Mouse (Mus musculus): Measurements from ENCODE around the gene Antxr1. TPM values are rescaled to one million over a fixed set of nuclear protein-coding genes. Genes with fewer than 3 reads are reported as not detected.
A peak's percentile ranks its signal among the peaks of the same experiment; 100 is the strongest.

The Antxr1 gene
- total RNA-seq, 2 experiments from 2014 or later: 12.7 to 15.7 TPM

DNA sequence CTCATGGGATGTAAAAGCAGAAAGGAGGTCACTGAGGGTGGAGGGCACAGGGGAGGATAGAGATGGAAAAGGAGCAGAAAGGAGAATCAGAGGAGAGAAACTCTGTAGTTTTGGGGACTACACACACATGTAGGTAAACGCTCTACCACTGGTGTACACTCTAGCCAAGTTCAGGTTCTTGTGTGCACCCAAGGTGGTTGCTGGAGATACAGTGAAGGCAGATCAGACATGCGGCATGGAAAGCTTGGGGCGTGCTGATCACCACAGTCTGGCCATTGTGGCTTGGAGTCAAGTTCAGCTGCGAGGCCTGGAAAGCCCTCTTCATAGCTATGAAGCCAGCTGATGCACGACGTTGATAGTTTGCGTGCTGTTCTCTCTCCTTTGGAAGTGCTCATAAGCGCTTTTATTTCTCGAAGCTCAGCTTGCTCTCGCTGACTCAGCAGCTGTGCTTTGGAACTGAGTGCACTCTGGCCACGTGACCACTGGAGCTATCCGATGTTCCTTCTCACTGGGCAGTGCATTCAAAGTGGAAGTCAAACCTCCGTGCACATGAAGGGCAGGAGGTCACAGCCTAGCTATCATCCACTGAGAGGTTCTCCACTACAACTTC, 128.1 kb downstream of the Antxr1 start:
- TF ChIP-seq CTCF (IDR thresholded peaks at IDR 0.05): no peak
- intact Hi-C loops (cut with DNase I): no loop called here
- no peak for DNase-seq (ENCODE audit: extremely low spot score in 1 of 2, low spot score in 2 of 2)
- H3K4me3 ChIP-seq: no peak overlapping the region
- H3K27ac ChIP-seq: no peak overlapping the region

DNA sequence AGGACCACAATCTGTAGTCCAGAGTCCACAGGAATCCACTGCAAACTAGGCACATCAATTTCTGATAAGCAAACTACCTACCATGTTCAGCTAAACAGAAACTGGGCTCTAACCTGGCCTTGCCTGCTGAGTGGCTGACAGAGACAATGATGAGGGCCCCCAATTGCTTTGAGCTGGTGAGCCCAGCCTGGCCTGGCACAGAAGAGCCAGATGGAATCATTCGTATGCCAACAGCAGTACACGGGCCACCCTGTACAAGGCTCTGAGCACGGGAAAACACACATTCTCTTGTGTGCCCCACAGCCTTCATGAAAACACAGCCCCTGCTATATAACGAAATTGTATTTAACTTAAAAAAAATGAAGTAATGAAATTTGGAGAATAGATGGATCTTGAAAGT, 128.8 kb downstream of the Antxr1 start:
- intact Hi-C loops (cut with DNase I): no loop called here
- no peak overlapping the region for H3K4me3 ChIP-seq
- no peak overlapping the region for H3K27ac ChIP-seq
- no peak for DNase-seq (ENCODE audit: extremely low spot score in 1 of 2, low spot score in 2 of 2)
- TF ChIP-seq CTCF (IDR thresholded peaks at IDR 0.05): no peak

DNA sequence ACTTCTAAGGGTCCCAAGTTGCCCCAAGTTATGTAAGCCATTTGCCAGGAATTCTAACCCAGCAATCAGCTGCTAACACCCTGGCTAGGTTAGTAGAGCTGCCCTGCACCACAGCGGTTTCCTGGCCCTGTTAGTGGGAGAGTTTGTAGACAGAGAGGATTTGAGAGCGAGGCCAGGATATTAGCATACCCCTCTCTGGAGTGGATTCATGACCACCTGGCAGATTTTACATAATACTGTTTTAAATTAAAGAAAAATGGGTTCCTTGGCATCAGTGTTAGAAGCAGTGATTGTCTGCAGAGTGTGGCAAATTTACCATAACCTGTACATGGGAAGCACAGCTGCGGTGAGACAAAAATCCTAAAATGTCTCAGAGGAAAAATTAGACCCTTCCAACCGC, 132.2 kb downstream of the Antxr1 start:
- H3K27ac ChIP-seq: no peak overlapping the region
- intact Hi-C loops (cut with DNase I): no loop called here

DNA sequence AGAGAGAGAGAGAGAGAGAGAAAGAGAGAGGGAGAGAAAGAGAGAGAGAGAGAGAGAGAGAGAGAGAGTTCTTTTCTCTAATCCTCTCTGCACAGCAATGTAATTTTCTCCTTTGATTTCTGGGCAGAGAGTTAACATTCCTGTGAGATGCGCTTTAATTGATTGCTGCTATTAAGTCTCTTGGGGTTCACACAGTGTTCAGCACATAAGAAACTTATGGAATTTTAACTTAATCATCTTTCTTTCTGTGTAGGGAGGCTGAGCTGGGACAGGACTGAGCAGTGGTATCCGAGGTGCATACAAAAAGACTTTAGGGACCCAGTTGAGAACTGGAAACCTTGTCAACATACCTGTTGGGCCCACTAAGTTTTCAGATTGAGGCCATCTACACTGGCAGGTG, 132.6 kb downstream of the Antxr1 start:
- H3K4me3 ChIP-seq: no peak overlapping the region
- intact Hi-C loops (cut with DNase I): no loop called here
- TF ChIP-seq CTCF (IDR thresholded peaks at IDR 0.05): no peak
- no peak for DNase-seq (ENCODE audit: extremely low spot score in 1 of 2, low spot score in 2 of 2)
- H3K27ac ChIP-seq: no peak overlapping the region

More for the DNA sequence above, 132.2 kb downstream of the Antxr1 start:
- no peak for TF ChIP-seq CTCF (IDR thresholded peaks at IDR 0.05)
- no peak for DNase-seq (ENCODE audit: extremely low spot score in 1 of 2, low spot score in 2 of 2)
- H3K4me3 ChIP-seq: no peak overlapping the region

DNA sequence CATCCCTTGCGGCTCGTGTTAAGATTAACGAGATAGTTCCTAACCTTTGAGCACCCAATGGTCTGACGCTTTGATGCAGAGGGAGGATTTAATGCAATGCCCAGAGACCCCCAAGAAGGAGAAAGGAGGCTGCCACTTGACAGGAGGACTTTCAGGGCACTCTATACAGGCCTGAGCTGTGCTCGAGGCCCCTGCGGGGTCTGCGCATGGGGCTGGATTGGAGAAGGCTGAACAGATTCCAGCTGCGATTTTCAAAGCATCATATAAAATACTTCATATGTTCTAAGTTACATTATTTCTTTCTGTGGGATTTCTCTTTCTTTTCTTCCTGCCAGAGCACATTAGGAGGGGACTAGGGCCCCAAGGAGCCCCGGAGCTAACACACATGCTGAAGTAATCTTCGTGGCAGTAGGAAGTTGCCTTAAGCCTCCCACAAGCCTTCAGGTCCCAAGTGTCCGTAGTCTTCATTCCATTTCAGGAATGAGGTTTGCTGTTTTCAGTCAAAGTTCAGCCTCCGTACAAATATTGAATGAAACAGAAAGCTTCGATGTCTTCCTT, 133.5 kb downstream of the Antxr1 start:
- DNase-seq (ENCODE audit: extremely low spot score in 1 of 2, low spot score in 2 of 2): no peak
- intact Hi-C loops (cut with DNase I): no loop called here
- no peak for TF ChIP-seq CTCF (IDR thresholded peaks at IDR 0.05)

DNA sequence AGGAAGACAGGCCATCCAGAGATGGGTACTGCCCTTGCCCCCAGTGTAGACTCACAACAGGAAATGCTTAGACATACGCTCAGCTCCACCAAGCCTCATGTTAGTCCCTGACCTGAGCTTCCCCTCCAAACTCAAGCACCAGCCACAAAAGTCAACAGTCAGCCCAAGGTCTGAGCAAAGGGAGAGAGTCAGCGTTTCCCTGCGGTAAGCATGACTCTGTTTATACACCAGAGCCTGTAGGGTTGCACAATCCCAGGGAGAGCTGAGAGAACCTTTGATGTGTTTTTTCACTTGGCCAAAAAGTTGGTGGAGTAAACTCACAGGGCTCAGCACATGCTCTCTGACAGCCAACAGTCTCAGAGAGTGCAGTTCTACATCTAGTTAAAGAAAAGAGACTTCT, 145.9 kb downstream of the Antxr1 start:
- H3K4me3 ChIP-seq: no peak overlapping the region
- TF ChIP-seq CTCF (IDR thresholded peaks at IDR 0.05): no peak
- no peak overlapping the region for H3K27ac ChIP-seq
- intact Hi-C loops (cut with DNase I): no loop called here
- no peak for DNase-seq (ENCODE audit: extremely low spot score in 1 of 2, low spot score in 2 of 2)

More for the DNA sequence above, 133.5 kb downstream of the Antxr1 start:
- Histone ChIP-seq H3K4me3 (no peak overlapping the region), H3K27ac (no peak overlapping the region)

DNA sequence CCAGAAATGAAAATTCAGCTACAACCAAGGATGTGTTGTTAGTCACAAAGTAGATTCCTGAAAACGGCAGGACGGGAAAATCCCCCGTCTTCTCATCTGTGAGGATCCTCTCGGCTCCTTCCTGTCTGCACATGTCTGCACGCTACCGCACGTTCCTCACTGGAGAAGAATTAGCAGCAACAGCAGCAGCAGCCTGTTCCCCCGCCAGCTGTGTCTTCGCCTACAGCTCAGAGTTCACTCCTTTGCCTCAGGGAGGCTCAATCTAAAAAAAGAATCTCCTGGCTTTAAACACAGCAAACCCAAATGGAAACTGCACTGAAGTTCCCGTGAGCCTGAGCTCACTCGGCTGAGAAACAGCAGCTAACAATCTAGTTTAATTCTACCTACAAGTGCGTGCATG, 148.6 kb downstream of the Antxr1 start:
- intact Hi-C loops (cut with DNase I): no loop called here
- no peak; the same call in 1 of the 2 replicates for TF ChIP-seq CTCF (IDR thresholded peaks at IDR 0.05)
- no peak overlapping the region for H3K4me3 ChIP-seq
- DNase-seq (ENCODE audit: extremely low spot score in 1 of 2, low spot score in 2 of 2): peak; percentile 54 to 72
- H3K27ac ChIP-seq: peak overlapping the region; percentile 24

DNA sequence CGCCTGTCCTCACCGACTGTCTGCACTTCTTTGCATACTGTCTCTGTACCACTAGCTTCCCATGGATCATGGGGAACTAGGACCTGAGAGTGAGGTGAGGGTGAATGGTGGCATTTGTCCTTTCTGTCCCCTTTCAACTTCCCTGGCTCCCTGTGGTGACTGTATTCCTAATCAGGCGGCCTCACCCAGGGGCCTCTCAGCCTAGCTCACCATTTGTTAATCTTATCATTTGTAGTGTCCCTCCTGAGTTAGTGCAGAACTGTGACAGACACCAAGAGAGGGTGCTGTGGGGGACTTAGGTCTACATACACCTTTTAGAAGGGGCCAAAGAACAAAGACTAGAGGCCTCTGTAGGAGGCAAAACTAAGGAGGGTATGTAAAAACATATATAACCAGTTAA, 151.2 kb downstream of the Antxr1 start:
- intact Hi-C loops (cut with DNase I): loop anchor here (5.0 kb wide), 1 partner anchor 138 kb away; no protein-coding TSS in a partner anchor
- no peak for DNase-seq (ENCODE audit: extremely low spot score in 1 of 2, low spot score in 2 of 2)
- no peak for TF ChIP-seq CTCF (IDR thresholded peaks at IDR 0.05)
- H3K27ac ChIP-seq: peak overlapping the region; percentile 90
- no peak overlapping the region for H3K4me3 ChIP-seq

DNA sequence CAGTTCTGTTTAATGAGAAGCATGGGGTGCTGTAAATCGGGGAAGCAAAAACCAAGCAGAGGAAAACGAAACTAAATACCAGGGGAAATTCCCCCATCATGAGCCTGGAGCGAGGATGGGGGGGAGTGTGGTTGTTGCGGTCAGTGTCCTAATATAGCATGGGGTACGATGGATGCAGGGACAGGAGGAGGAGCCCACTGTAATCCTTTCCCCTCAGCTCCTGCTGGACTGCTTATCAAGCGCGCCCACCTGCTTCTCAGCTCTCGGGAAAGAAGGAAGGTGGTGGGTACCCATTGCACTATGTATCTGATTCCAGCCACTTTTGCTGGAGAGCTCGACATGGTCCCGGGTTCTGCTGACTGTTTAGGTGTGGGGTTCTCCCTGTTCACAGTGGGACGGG, 151.6 kb downstream of the Antxr1 start:
- H3K4me3 ChIP-seq: no peak overlapping the region
- DNase-seq (ENCODE audit: extremely low spot score in 1 of 2, low spot score in 2 of 2): no peak
- intact Hi-C loops (cut with DNase I): loop anchor here (1.0 to 5.0 kb wide), 2 partner anchors 19 to 138 kb away; no protein-coding TSS in a partner anchor
- no peak for TF ChIP-seq CTCF (IDR thresholded peaks at IDR 0.05)
- peak overlapping the region; percentile 90 for H3K27ac ChIP-seq

DNA sequence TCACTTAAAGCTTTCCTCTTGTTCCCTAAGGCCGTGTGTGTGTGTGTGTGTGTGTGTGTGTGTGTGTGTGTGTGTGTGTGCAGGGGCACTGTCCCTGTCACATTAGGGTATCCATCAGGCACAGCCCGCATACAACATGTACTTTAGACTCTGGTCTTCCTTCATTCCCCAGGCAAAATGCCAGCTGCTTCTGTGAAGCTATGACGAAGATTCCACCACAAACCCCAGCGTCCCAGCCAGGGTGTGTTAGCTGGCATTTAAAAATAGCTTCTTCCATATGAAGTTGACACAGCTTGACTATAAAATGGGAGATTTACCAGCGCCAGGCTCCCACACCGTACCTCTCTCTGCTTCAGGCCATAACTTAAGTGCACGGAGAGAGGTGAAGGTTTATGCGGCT, 152.5 kb downstream of the Antxr1 start:
- peak overlapping the region; percentile 90 for H3K27ac ChIP-seq
- DNase-seq (ENCODE audit: extremely low spot score in 1 of 2, low spot score in 2 of 2): peak; percentile 70
- no peak for TF ChIP-seq CTCF (IDR thresholded peaks at IDR 0.05)
- no peak overlapping the region for H3K4me3 ChIP-seq
- intact Hi-C loops (cut with DNase I): loop anchor here (1.0 to 5.0 kb wide), 2 partner anchors 18 to 139 kb away; no protein-coding TSS in a partner anchor

DNA sequence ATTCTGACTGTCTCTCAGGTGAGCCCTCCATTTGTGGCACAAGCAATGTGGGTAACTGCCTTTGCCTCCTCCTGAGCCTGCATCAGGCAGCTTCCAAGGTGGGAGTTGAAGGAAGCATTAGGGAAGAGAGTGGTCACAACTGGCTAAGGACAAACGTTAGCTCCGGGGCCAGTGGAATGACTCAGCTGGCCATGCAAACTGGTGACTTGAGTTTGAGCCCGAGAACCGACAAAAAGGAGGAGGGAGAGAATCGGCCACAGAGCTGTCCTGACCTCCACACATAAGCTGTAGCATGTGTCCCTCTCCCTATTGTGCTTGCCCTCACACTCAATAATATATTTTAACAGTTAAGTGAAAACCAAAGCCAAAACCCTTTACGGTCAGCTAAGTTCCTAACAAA, 152.9 kb downstream of the Antxr1 start:
- Histone ChIP-seq H3K27ac (peak overlapping the region; percentile 45; the same call in 1 of the 2 replicates), H3K4me3 (no peak overlapping the region)
- intact Hi-C loops (cut with DNase I): loop anchor here (1.0 to 5.0 kb wide), 2 partner anchors 17 to 140 kb away; no protein-coding TSS in a partner anchor
- TF ChIP-seq CTCF (IDR thresholded peaks at IDR 0.05): no peak
- no peak for DNase-seq (ENCODE audit: extremely low spot score in 1 of 2, low spot score in 2 of 2)

DNA sequence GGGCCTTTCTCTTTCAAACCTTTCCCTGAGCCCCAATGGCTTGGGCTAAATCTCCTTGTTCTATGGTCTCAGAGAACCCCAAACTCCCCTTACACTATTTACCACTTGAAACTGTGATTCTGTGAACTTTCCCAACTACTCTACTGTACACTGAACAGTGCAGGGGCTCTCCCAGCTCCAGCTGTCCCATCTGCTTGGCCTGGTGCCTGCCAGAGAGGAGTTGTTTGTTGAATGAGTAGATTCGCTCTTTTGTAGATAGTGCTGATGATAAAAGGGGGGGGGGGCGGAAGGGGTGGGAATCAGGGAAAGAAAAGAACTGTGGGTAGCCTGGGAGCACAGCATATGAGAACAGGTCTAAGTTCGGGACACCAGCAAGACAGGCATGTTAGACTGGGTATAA, 164.2 kb downstream of the Antxr1 start:
- no peak overlapping the region for H3K27ac ChIP-seq
- H3K4me3 ChIP-seq: no peak overlapping the region
- DNase-seq (ENCODE audit: extremely low spot score in 1 of 2, low spot score in 2 of 2): no peak
- intact Hi-C loops (cut with DNase I): no loop called here
- no peak for TF ChIP-seq CTCF (IDR thresholded peaks at IDR 0.05)

DNA sequence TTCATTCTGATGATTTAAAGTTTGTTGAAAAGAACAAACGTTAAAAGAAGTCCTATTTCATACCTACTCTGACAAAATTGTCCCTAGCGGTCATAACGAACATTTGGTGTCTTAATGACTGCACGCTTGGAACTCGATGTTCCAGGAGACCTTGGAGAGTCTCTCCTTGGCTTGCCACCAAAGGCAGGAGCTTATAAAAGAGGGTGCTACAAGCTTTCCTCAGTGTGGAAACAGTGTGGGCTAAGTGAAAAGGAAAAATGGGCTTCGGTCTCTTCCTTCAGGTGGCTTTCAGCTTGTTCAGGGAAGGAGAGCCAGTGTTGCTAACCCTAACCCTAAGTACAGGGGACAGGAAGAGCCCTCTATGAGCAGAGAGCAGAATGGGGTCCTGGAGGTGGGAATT, 164.7 kb downstream of the Antxr1 start:
- 0 out of 2 replicates have a peak overlapping the region, but pooled peaks have one; percentile 45 for H3K27ac ChIP-seq
- intact Hi-C loops (cut with DNase I): no loop called here
- peak in 1 of 2 experiments; percentile 31 for DNase-seq (ENCODE audit: extremely low spot score in 1 of 2, low spot score in 2 of 2)
- no peak overlapping the region for H3K4me3 ChIP-seq
- peak; percentile 14; the same call in 1 of the 2 replicates for TF ChIP-seq CTCF (IDR thresholded peaks at IDR 0.05)
